8 mouse cellular contexts compared by ENCODE assay signal in genomic region chr19:5423561-5423960, GRCm38 (mm10). TPM values are rescaled to one million over a fixed set of nuclear protein-coding genes. Genes with fewer than 3 reads are reported as not detected.
DNase-seq lines count a peak whose midpoint lies in the region; ATAC-seq and TF ChIP-seq lines count a peak whose summit lies in the region.

No protein-coding gene starts in this region.

- TF ChIP-seq CTCF in kidney, adult 2 months (conservative IDR thresholded peaks at IDR 0.05; ENCODE audit: insufficient read depth, insufficient read length, low read depth, low read length), result no peak
- TF ChIP-seq CTCF in bone marrow, adult 2 months (IDR thresholded peaks at IDR 0.05; ENCODE audit: control insufficient read depth, insufficient read depth, low read length), result no peak
- TF ChIP-seq CTCF in liver, embryonic 14.5 days (IDR thresholded peaks at IDR 0.05; ENCODE audit: low read depth), result no peak

- TF ChIP-seq POLR2A in kidney, adult 2 months (IDR thresholded peaks at IDR 0.05; ENCODE audit: low read depth, low read length), result no peak
- no peak for TF ChIP-seq POLR2A in bone marrow, adult 2 months (IDR thresholded peaks at IDR 0.05; ENCODE audit: borderline replicate concordance, control insufficient read depth, low read depth, low read length)

- ATAC-seq in forebrain, embryonic 15.5 days (replicated peaks), result no peak
- ATAC-seq in liver, embryonic 14.5 days (ENCODE audit: insufficient read depth), result no peak

- H3K27me3 ChIP-seq in kidney, adult 2 months (replicated peaks; ENCODE audit: control insufficient read depth, insufficient read depth, low read length), result no peaks in the 10 kb centered on the region
- H3K27me3 ChIP-seq in forebrain, embryonic 15.5 days, result no peaks in the 10 kb centered on the region
- H3K27me3 ChIP-seq in liver, embryonic 14.5 days (ENCODE audit: control insufficient read depth, insufficient read depth, low read length), result no peaks in the 10 kb centered on the region

- no peak for DNase-seq in kidney, adult 2 months
- no peak for DNase-seq in kidney, postnatal 14 days
- no peak for DNase-seq in liver, embryonic 14.5 days (ENCODE audit: low read depth in 3 of 3, low spot score in 3 of 3)
- no peak for DNase-seq in right cerebral cortex, postnatal 4 days
- DNase-seq in adrenal gland, postnatal 10 days, result no peak
- no peak for DNase-seq in layer of hippocampus, adult 18-20 months (ENCODE audit: low spot score in 2 of 2)

- TF ChIP-seq EP300 in liver, embryonic 14.5 days (IDR thresholded peaks at IDR 0.05; ENCODE audit: low read depth), result no peak

- peak overlapping the region; percentile 96 for H3K4me3 ChIP-seq in kidney, adult 2 months (ENCODE audit: insufficient read depth, low read depth, low read length)
- no peak overlapping the region for H3K4me3 ChIP-seq in bone marrow, adult 2 months (replicated peaks; ENCODE audit: control insufficient read depth, low read depth, low read length)
- H3K4me3 ChIP-seq in forebrain, embryonic 15.5 days, result peak overlapping the region; percentile 81
- peak overlapping the region; percentile 76 to 92 for H3K4me3 ChIP-seq in liver, embryonic 14.5 days (ENCODE audit: insufficient read depth in 1 of 2, low read depth in 2 of 2, low read length in 2 of 2)

- WGBS in kidney, adult 2 months, result 50% methylated on average over 12 of the region's 12 CpGs
- 57% methylated on average over 12 of the region's 12 CpGs for WGBS in bone marrow, adult 2 months
- WGBS in forebrain, embryonic 15.5 days, result 62% methylated on average over 12 of the region's 12 CpGs
- 66% methylated on average over 12 of the region's 12 CpGs for WGBS in liver, embryonic 14.5 days (ENCODE audit: insufficient replicate concordance)

- no peaks in the 10 kb centered on the region for H3K9me3 ChIP-seq in forebrain, embryonic 15.5 days
- H3K9me3 ChIP-seq in liver, embryonic 14.5 days (ENCODE audit: control insufficient read depth, low read length), result no peaks in the 10 kb centered on the region

- H3K4me1 ChIP-seq in kidney, adult 2 months (ENCODE audit: control insufficient read depth, insufficient read depth, low read length), result peaks cover 20% of the 10 kb centered on the region
- no peaks in the 10 kb centered on the region; the same call in 1 of the 2 replicates for H3K4me1 ChIP-seq in bone marrow, adult 2 months (ENCODE audit: control insufficient read depth, insufficient read depth, low read length)
- H3K4me1 ChIP-seq in forebrain, embryonic 15.5 days, result peaks cover 43% of the 10 kb centered on the region
- peaks cover 5 to 12% of the 10 kb centered on the region in 2 experiments; a peak in 3 of 4 replicates for H3K4me1 ChIP-seq in liver, embryonic 14.5 days (replicated peaks; ENCODE audit: control insufficient read depth in 2 of 2, insufficient read depth in 2 of 2, low read length in 1 of 2)

- H3K27ac ChIP-seq in kidney, adult 2 months (ENCODE audit: insufficient read depth, low read depth, low read length), result no peak overlapping the region
- peak overlapping the region; percentile 86; the same call in 1 of the 2 replicates for H3K27ac ChIP-seq in bone marrow, adult 2 months (ENCODE audit: control insufficient read depth, insufficient read depth, low read depth, low read length, poor library complexity)
- no peak overlapping the region for H3K27ac ChIP-seq in forebrain, embryonic 15.5 days (replicated peaks)
- peak overlapping the region; percentile 58; the same call in 1 of the 2 replicates for H3K27ac ChIP-seq in liver, embryonic 14.5 days

- peak overlapping the region; percentile 66 for H3K9ac ChIP-seq in forebrain, embryonic 15.5 days (replicated peaks)
- peak overlapping the region; percentile 84 for H3K9ac ChIP-seq in liver, embryonic 14.5 days (replicated peaks)

- H3K4me2 ChIP-seq in forebrain, embryonic 15.5 days (replicated peaks), result peak overlapping the region; percentile 80
- H3K4me2 ChIP-seq in liver, embryonic 14.5 days (ENCODE audit: low read depth), result peak overlapping the region; percentile 86

- no peaks in the 10 kb centered on the region; the same call in 1 of the 2 replicates for H3K36me3 ChIP-seq in kidney, adult 2 months (ENCODE audit: control insufficient read depth, insufficient read depth, low read length)
- peaks cover 22% of the 10 kb centered on the region for H3K36me3 ChIP-seq in forebrain, embryonic 15.5 days
- H3K36me3 ChIP-seq in liver, embryonic 14.5 days (replicated peaks; ENCODE audit: control insufficient read depth, insufficient read depth, low read depth), result peaks cover 7% of the 10 kb centered on the region

RNA-seq across cellular contexts. Expression of gene Drap1, which starts 1.2 kb away (rescaled TPM):
- polyA plus RNA-seq in kidney, adult 2 months (2012; rRNA removed), result 124 and 150 TPM in 2 replicates
- 169 and 195 TPM in 2 replicates for polyA plus RNA-seq in bone marrow, adult 2 months (2011; ENCODE audit: insufficient read depth, insufficient read length, low replicate concordance, missing spikeins)
- 306 and 315 TPM in 2 replicates for polyA plus RNA-seq in forebrain, embryonic 15.5 days (2015; fragmentation: Nextera tagmentation; extraction: Ambion mirVana)
- 38.6 and 64.0 TPM in 2 replicates for polyA plus RNA-seq in liver, embryonic 14.5 days (2012; rRNA removed)
- 58.5 and 58.9 TPM in 2 replicates for polyA plus RNA-seq in liver, embryonic 14.5 days (2014; fragmentation: Nextera tagmentation; extraction: Ambion mirVana)
- total RNA-seq in adrenal gland, postnatal 10 days (2021), result 100 to 1,000 TPM; 246 to 264 TPM
- total RNA-seq in layer of hippocampus, adult 18-20 months (2021), result 100 to 1,000 TPM; 347 to 383 TPM

RNA-seq across cellular contexts. Expression of gene AI837181, which starts 1.4 kb away (rescaled TPM):
- 71.4 and 78.4 TPM in 2 replicates for polyA plus RNA-seq in kidney, adult 2 months (2012; rRNA removed)
- 7.0 and 21.5 TPM in 2 replicates for polyA plus RNA-seq in bone marrow, adult 2 months (2011; ENCODE audit: insufficient read depth, insufficient read length, low replicate concordance, missing spikeins)
- 66.5 TPM in 2 replicates for polyA plus RNA-seq in forebrain, embryonic 15.5 days (2015; fragmentation: Nextera tagmentation; extraction: Ambion mirVana)
- 16.7 and 19.9 TPM in 2 replicates for polyA plus RNA-seq in liver, embryonic 14.5 days (2012; rRNA removed)
- 10.7 and 11.9 TPM in 2 replicates for polyA plus RNA-seq in liver, embryonic 14.5 days (2014; fragmentation: Nextera tagmentation; extraction: Ambion mirVana)
- 10 to 100 TPM; 42.5 to 43.8 TPM for total RNA-seq in adrenal gland, postnatal 10 days (2021)
- total RNA-seq in layer of hippocampus, adult 18-20 months (2021), result 10 to 100 TPM; 74.7 to 75.3 TPM

RNA-seq across cellular contexts. Expression of gene Tsga10ip, which starts 21.2 kb away (rescaled TPM):
- polyA plus RNA-seq in kidney, adult 2 months (2012; rRNA removed), result 0.06 and 0.27 TPM in 2 replicates
- polyA plus RNA-seq in bone marrow, adult 2 months (2011; ENCODE audit: insufficient read depth, insufficient read length, low replicate concordance, missing spikeins), result not detected in 2 replicates
- 0.10 TPM in 1 of 2 replicates, not detected in the other for polyA plus RNA-seq in forebrain, embryonic 15.5 days (2015; fragmentation: Nextera tagmentation; extraction: Ambion mirVana)
- not detected in 2 replicates for polyA plus RNA-seq in liver, embryonic 14.5 days (2012; rRNA removed)
- 0.09 TPM in 1 of 2 replicates, not detected in the other for polyA plus RNA-seq in liver, embryonic 14.5 days (2014; fragmentation: Nextera tagmentation; extraction: Ambion mirVana)
- not detected for total RNA-seq in adrenal gland, postnatal 10 days (2021)
- total RNA-seq in layer of hippocampus, adult 18-20 months (2021), result under 1 TPM; 0.30 TPM

RNA-seq across cellular contexts. Expression of gene Fosl1, which starts 23.8 kb away (rescaled TPM):
- polyA plus RNA-seq in kidney, adult 2 months (2012; rRNA removed), result 0.07 and 0.27 TPM in 2 replicates
- polyA plus RNA-seq in bone marrow, adult 2 months (2011; ENCODE audit: insufficient read depth, insufficient read length, low replicate concordance, missing spikeins), result not detected in 2 replicates
- polyA plus RNA-seq in forebrain, embryonic 15.5 days (2015; fragmentation: Nextera tagmentation; extraction: Ambion mirVana), result not detected in 2 replicates
- 0.02 TPM in 1 of 2 replicates, not detected in the other for polyA plus RNA-seq in liver, embryonic 14.5 days (2012; rRNA removed)
- not detected in 2 replicates for polyA plus RNA-seq in liver, embryonic 14.5 days (2014; fragmentation: Nextera tagmentation; extraction: Ambion mirVana)
- under 1 TPM in 1 of 2 experiments, not detected in 1; 0.18 TPM for total RNA-seq in adrenal gland, postnatal 10 days (2021)
- total RNA-seq in layer of hippocampus, adult 18-20 months (2021), result not detected

RNA-seq across cellular contexts. Expression of gene Ccdc85b, which starts 34.1 kb away (rescaled TPM):
- 5.0 and 5.8 TPM in 2 replicates for polyA plus RNA-seq in kidney, adult 2 months (2012; rRNA removed)
- 4.3 and 8.0 TPM in 2 replicates for polyA plus RNA-seq in bone marrow, adult 2 months (2011; ENCODE audit: insufficient read depth, insufficient read length, low replicate concordance, missing spikeins)
- polyA plus RNA-seq in forebrain, embryonic 15.5 days (2015; fragmentation: Nextera tagmentation; extraction: Ambion mirVana), result 10.7 and 11.4 TPM in 2 replicates
- 1.00 and 1.4 TPM in 2 replicates for polyA plus RNA-seq in liver, embryonic 14.5 days (2012; rRNA removed)
- 1.0 and 1.2 TPM in 2 replicates for polyA plus RNA-seq in liver, embryonic 14.5 days (2014; fragmentation: Nextera tagmentation; extraction: Ambion mirVana)
- total RNA-seq in adrenal gland, postnatal 10 days (2021), result 10 to 100 TPM in 1 of 2 experiments, 1 to 10 TPM in 1; 9.4 to 11.5 TPM
- total RNA-seq in layer of hippocampus, adult 18-20 months (2021), result 10 to 100 TPM; 36.5 to 37.0 TPM

Comparison
In these comparisons a context has a peak if more than half of its experiments do, and no peak if none do; other contexts are left out.
1. H3K27ac ChIP-seq: peak in bone marrow, adult 2 months (single experiment) and liver, embryonic 14.5 days (single experiment); none in kidney, adult 2 months (single experiment) and forebrain, embryonic 15.5 days (single experiment).